Mouse (Mus musculus) heart, adult 2 months (tissue): ENCODE data around the gene Gcnt2.

Source experiments
- CTCF ChIP-seq: fragments of 200-600 bp; IDR thresholded peaks from 2 replicates; pipeline ENCODE4 v1.8.1; 2022; ENCODE audit warnings: antibody characterized with exemption, mild to moderate bottlenecking, moderate library complexity
- POLR2A ChIP-seq: fragments of 200-500 bp; IDR thresholded peaks from 2 replicates; pipeline ENCODE4 v1.6.1; 2011; ENCODE audit warnings: mild to moderate bottlenecking, low read depth, low read length, control low read depth; ENCODE audit not compliant: insufficient read depth

DNA sequence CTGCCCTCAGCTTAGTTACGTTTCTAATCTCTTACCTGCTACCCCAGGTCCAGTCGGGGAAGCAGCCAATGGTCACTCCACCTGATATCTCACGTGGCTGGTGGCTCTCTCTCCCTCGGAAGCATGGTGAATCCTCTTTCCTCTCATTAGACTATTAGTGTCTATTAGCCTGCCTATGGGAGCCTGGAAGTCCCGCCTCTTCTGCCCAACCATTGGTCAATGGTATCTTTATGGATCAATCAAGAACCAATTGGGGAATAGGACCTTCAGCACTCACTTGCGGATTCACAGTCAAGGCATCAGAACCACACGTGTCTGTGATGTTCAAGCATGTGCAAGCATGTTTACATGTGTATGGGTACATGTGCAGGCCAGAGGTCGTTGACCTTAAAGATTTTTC lies 21.0 kb downstream of the Gcnt2 start:
- TF ChIP-seq CTCF (no peak), POLR2A (no peak)
